Mouse (Mus musculus) ES-Bruce4 (cell line): ENCODE data around the gene Gm5134. TPM values are rescaled to one million over a fixed set of nuclear protein-coding genes. Genes with fewer than 3 reads are reported as not detected.

Source experiments
- H3K27ac ChIP-seq: 2 replicates; pipeline ENCODE4 v1.5.1; 2012; ENCODE audit warnings: low read length, inconsistent platforms; ENCODE audit not compliant: insufficient read depth
- H3K27me3 ChIP-seq: 2 replicates; pipeline ENCODE4 v1.6.1; 2012; ENCODE audit warnings: mild to moderate bottlenecking, low read length, inconsistent platforms; ENCODE audit not compliant: control insufficient read depth, poor library complexity, insufficient read depth, severe bottlenecking
- H3K36me3 ChIP-seq: 2 replicates; pipeline ENCODE4 v1.6.1; 2012; ENCODE audit warnings: inconsistent platforms, mild to moderate bottlenecking, low read length, moderate library complexity; ENCODE audit not compliant: control insufficient read depth, poor library complexity, insufficient read depth, severe bottlenecking
- H3K4me1 ChIP-seq: one replicate; pipeline ENCODE4 v1.8.1; 2011; ENCODE audit warnings: low read length; ENCODE audit not compliant: control insufficient read depth, insufficient read depth
- H3K4me3 ChIP-seq: 2 replicates; pipeline ENCODE4 v1.5.1; 2011; ENCODE audit warnings: low read depth, mild to moderate bottlenecking, low read length
- H3K9ac ChIP-seq: 2 replicates; pipeline ENCODE4 v1.6.1; 2012; ENCODE audit warnings: low read depth, mild to moderate bottlenecking, inconsistent platforms; ENCODE audit not compliant: poor library complexity, severe bottlenecking
- H3K9me3 ChIP-seq: replicated peaks from 2 replicates; pipeline ENCODE4 v1.6.1; 2012; ENCODE audit warnings: mild to moderate bottlenecking, low read length, inconsistent platforms; ENCODE audit not compliant: control insufficient read depth, poor library complexity, insufficient read depth, severe bottlenecking
- CTCF ChIP-seq: IDR thresholded peaks from one replicate; pipeline ENCODE4 v1.8.1; 2011; ENCODE audit warnings: low read depth, low read length
- EP300 ChIP-seq: IDR thresholded peaks from 2 replicates; pipeline ENCODE4 v1.6.1; 2011; ENCODE audit warnings: low read depth, low read length; ENCODE audit not compliant: insufficient read depth
- POLR2A ChIP-seq: IDR thresholded peaks from one replicate; pipeline ENCODE4 v1.8.1; 2011; ENCODE audit warnings: low read length; ENCODE audit not compliant: insufficient read depth
- polyA plus RNA-seq: library from polyadenylated mRNA; stranded (reverse); fragments of >200 nt; gene quantifications from 2 replicates; pipeline ENCODE4 v1.2.4, GENCODE M21; 2011; ENCODE audit warnings: low read depth; ENCODE audit not compliant: missing spikeins, insufficient read depth, insufficient read length

Gene Gm5134
- polyA plus RNA-seq, 1 experiment, result 0.43 TPM

DNA sequence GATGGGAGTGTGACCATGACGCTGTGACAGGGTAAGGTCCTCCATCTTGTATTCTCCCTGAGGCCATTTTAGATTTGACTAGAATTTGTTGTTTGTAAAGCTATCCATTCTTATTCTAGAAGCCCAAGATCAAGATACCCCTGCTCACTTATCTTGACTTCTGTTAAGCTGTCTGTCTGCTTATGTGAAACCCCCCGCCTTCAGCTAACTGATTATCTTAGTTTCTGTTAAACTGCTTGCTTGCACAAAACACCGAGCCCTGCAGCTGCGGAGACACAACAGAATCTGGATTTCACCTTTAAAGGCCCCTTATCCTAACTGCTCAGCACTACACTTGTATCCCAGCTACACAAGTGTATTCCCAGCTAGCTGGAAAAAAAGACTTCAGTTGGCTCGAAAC, 82.6 kb downstream of the Gm5134 start:
- Histone ChIP-seq H3K4me3 (no peak overlapping the region), H3K9ac (no peak overlapping the region), H3K9me3 (no peaks in the 10 kb centered on the region), H3K36me3 (peaks cover 53% of the 10 kb centered on the region), H3K27me3 (no peaks in the 10 kb centered on the region), H3K4me1 (peaks cover 5% of the 10 kb centered on the region), H3K27ac (no peak overlapping the region)
- TF ChIP-seq EP300, result no peak
- TF ChIP-seq POLR2A, result no peak

DNA sequence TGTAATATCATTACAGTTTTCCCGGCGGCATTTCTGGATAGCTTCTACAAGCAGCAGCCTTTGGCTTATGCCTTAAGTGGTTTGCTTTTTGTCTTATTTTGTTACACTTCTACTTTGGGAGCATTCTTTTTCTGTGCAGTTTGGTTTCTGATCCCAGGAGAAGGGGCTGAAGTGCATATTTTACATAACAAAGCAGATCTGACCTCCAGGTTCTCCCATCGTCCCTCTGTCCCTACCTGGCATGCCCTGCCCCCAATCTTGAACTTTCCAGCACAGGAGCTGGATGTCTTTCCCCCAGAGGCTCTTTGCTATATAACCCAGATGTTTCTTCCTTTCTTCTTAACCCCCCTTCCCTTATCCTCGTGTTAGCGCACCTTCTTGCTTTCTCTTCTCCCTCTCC, 91.0 kb downstream of the Gm5134 start:
- H3K27ac ChIP-seq, result peak overlapping the region; percentile 95
- peaks cover 9% of the 10 kb centered on the region for H3K36me3 ChIP-seq
- H3K27me3 ChIP-seq, result no peaks in the 10 kb centered on the region
- no peaks in the 10 kb centered on the region for H3K9me3 ChIP-seq
- peaks cover 10% of the 10 kb centered on the region for H3K4me1 ChIP-seq
- 0 out of 2 replicates have a peak overlapping the region, but pooled peaks have one; percentile 45 for H3K9ac ChIP-seq
- H3K4me3 ChIP-seq, result 0 out of 2 replicates have a peak overlapping the region, but pooled peaks have one; percentile 8
- TF ChIP-seq POLR2A (no peak), CTCF (no peak), EP300 (peak; percentile 93)

DNA sequence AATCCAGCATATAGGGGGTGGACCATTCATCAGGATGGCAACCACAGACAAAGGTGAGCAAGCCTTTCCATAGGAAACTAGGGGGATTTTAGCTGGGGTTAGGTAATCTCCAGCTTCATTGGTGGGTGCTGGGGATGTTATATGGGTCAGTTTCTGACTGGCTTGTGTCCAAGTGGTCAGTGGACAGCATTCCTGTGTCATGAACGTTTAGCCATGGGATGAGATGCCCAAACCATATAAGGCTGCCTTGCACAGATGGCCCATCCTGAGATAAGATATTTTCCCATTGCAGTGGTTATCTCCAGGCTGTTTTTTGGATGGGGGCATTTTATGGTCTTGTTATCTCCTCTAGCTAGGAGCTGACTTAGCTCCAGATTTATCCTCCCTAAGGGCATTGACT, 92.4 kb downstream of the Gm5134 start:
- Histone ChIP-seq H3K27me3 (no peaks in the 10 kb centered on the region), H3K4me3 (no peak overlapping the region), H3K27ac (peak overlapping the region; percentile 75), H3K9me3 (no peaks in the 10 kb centered on the region), H3K4me1 (peaks cover 10% of the 10 kb centered on the region), H3K36me3 (no peaks in the 10 kb centered on the region), H3K9ac (no peak overlapping the region)
- TF ChIP-seq POLR2A (no peak), EP300 (no peak), CTCF (no peak)

DNA sequence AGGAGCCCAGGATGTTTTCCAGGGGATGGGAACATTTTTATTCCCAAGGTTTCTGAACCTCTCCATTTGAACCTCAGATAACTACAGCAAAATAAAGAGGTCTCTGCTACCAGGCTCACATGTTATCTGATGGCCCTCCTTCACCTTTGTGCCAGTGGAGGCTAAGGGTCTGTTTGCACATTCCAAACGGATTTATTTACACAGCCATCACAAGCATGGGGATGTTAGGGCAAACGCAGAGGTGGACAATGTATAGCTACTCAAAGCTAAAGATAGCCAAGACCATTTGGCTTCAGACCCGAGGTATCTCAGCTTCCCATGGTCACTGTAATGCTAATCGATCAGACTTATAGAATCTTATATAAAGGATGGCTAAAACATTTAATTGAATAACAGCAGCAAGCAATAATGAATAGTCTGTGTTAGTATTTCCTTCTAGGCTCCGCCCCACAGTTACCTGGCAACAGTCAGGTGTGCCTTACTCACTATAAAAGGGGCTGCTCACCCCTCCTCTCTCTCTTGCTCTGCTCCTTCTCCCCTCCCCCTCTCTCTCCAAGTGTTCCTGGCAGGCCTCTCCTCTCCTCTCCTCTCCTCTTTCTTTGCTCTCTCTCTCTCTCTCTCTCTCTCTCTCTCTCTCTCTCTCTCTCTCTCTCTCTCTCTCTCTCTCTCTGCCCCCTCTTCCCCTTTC, 93.0 kb downstream of the Gm5134 start:
- TF ChIP-seq CTCF, result no peak
- 0 out of 2 replicates have a peak, but pooled peaks have one; percentile 40 for TF ChIP-seq EP300
- no peak for TF ChIP-seq POLR2A
- H3K9me3 ChIP-seq, result peaks cover under 1% of the 10 kb centered on the region; the same call in 1 of the 2 replicates
- peak overlapping the region; percentile 75 for H3K27ac ChIP-seq
- H3K9ac ChIP-seq, result peak overlapping the region; percentile 51; the same call in 1 of the 2 replicates
- no peaks in the 10 kb centered on the region for H3K27me3 ChIP-seq
- no peak overlapping the region for H3K4me3 ChIP-seq
- no peaks in the 10 kb centered on the region for H3K36me3 ChIP-seq
- H3K4me1 ChIP-seq, result peaks cover 10% of the 10 kb centered on the region

DNA sequence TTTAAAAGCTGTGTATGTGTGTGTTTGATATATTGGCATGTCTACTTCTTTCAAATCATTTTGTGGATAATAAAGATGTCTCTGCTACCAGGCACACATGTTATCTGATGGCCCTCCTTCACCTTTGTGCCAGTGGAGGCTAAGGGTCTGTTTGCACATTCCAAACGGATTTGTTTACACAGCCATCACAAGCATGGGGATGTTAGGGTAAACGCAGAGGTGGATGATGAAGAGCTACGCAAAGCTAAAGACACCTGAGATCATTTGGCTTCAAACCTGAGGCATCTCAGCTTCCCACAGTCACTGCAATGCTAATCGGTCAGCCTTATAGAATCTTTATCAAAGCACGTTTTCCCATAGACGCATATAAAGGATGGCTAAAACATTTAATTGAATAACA, 94.7 kb downstream of the Gm5134 start:
- Histone ChIP-seq H3K4me1 (peaks cover 9% of the 10 kb centered on the region), H3K27ac (peak overlapping the region; percentile 49), H3K27me3 (no peaks in the 10 kb centered on the region), H3K9ac (no peak overlapping the region), H3K36me3 (no peaks in the 10 kb centered on the region), H3K9me3 (peaks cover 7% of the 10 kb centered on the region), H3K4me3 (no peak overlapping the region)
- TF ChIP-seq POLR2A (no peak), CTCF (no peak), EP300 (no peak)

DNA sequence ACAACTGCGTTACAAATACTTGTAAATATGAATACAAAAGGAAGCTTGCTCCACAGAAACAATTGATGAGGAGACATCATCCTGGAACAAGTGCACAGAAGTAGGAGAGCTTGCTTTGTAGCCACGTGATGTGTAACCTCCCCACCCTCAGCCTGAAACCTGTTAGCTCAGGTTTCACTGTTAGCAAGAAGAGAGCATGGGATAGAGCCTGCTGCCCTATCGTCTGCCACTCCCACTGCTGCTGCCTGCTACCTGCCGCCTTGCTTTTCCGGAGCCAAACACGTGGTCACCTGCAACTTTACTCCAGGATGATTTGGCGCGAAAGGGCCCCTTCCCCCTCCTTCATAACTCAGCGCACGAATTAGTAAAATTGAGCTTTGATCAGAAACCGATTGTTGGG, 97.5 kb downstream of the Gm5134 start:
- Histone ChIP-seq H3K36me3 (no peaks in the 10 kb centered on the region), H3K4me1 (no peaks in the 10 kb centered on the region), H3K9me3 (peaks cover 7% of the 10 kb centered on the region), H3K27ac (peak overlapping the region; percentile 94; the same call in 1 of the 2 replicates), H3K4me3 (no peak overlapping the region), H3K27me3 (no peaks in the 10 kb centered on the region), H3K9ac (no peak overlapping the region)
- TF ChIP-seq EP300 (peak; percentile 79; the same call in 1 of the 2 replicates), CTCF (no peak), POLR2A (peak; percentile 24)

Other genes with a start within 250 kb of the Gm5134 start
- 35.6 and 41.5 TPM in 2 replicates for gene Cabin1, start 190.2 kb upstream of the Gm5134 start, polyA plus RNA-seq
- 99.5 and 108 TPM in 2 replicates for gene Ddt, start 181.1 kb upstream of the Gm5134 start, polyA plus RNA-seq
- not detected in 2 replicates for gene Gm20441, start 173.6 kb upstream of the Gm5134 start, polyA plus RNA-seq
- 9.7 and 11.6 TPM in 2 replicates for gene Gstt3, start 173.1 kb upstream of the Gm5134 start, polyA plus RNA-seq
- 8.9 and 9.5 TPM in 2 replicates for gene Gstt1, start 155.9 kb upstream of the Gm5134 start, polyA plus RNA-seq
- gene Gstt4, start 132.0 kb upstream of the Gm5134 start, polyA plus RNA-seq, result not detected in 2 replicates
- gene Gstt2, start 117.1 kb upstream of the Gm5134 start, polyA plus RNA-seq, result 26.3 and 31.9 TPM in 2 replicates
- gene Mif, start 94.3 kb upstream of the Gm5134 start, polyA plus RNA-seq, result 1,651 and 1,929 TPM in 2 replicates
- 9.6 and 13.8 TPM in 2 replicates for gene Derl3, start 61.1 kb upstream of the Gm5134 start, polyA plus RNA-seq
- 71.1 and 79.6 TPM in 2 replicates for gene Smarcb1, start 32.9 kb upstream of the Gm5134 start, polyA plus RNA-seq
- 405 and 450 TPM in 2 replicates for gene Chchd10, start 21.4 kb upstream of the Gm5134 start, polyA plus RNA-seq
- 23.1 and 27.9 TPM in 2 replicates for gene Mmp11, start 18.0 kb upstream of the Gm5134 start, polyA plus RNA-seq
- gene Gm867, start 13.8 kb upstream of the Gm5134 start, polyA plus RNA-seq, result 0.66 and 0.91 TPM in 2 replicates
- 1.2 TPM in 1 of 2 replicates, not detected in the other for gene Vpreb3, start 11.5 kb upstream of the Gm5134 start, polyA plus RNA-seq
- 59.7 and 63.2 TPM in 2 replicates for gene Zfp280b, start 78.1 kb downstream of the Gm5134 start, polyA plus RNA-seq
- gene Slc5a4b, start 156.4 kb downstream of the Gm5134 start, polyA plus RNA-seq, result not detected in 2 replicates
- gene Slc5a4a, start 192.9 kb downstream of the Gm5134 start, polyA plus RNA-seq, result not detected in 2 replicates